Mouse (Mus musculus) megakaryocyte, embryonic 14.5 days (primary cell): ENCODE data around the gene Atrip.

Experiments
- FLI1 ChIP-seq: IDR thresholded peaks from 2 replicates; pipeline ENCODE4 v1.6.1; 2012; ENCODE audit warnings: low read length, inconsistent platforms, mixed read lengths
- GATA1 ChIP-seq: IDR thresholded peaks from 3 replicates; pipeline ENCODE4 v1.6.1; 2012; ENCODE audit warnings: mixed read lengths, low read length, inconsistent platforms, borderline replicate concordance

- TF ChIP-seq GATA1, result no peak
- no peak for TF ChIP-seq FLI1
Measured at GRCm38 (mm10) chr9:109105648-109106047, 31.7 kb upstream of the Atrip start.
